Mouse (Mus musculus): ENCODE results near the gene Eif5b.
"Not testable (repeated sequence)": the region's sequence is repeated elsewhere in the genome, so short reads cannot be mapped to it uniquely, and the experiment has no call there.

Gene Eif5b

GRCm38 (mm10) chr1:37997867-37998266 lies at the start of gene Eif5b, which contains the start of gene Txndc9:
Eif5b (plus strand) TSS chr1:37998010.
Txndc9 (minus strand) TSS chr1:37997893.
- peak; percentile 93 for DNase-seq (ENCODE audit: low spot score)

- DNase-seq (ENCODE audit: low spot score): no peak
These were observed 48.9 kb upstream of the Eif5b start for GRCm38 (mm10) chr1:37948906-37949305.

- DNase-seq (ENCODE audit: low spot score): no peak
These were observed 43.0 kb upstream of the Eif5b start for GRCm38 (mm10) chr1:37954786-37955185.

GRCm38 (mm10) chr1:37955251-37955650 lies 42.6 kb upstream of the Eif5b start:
- DNase-seq (ENCODE audit: low spot score): no peak

GRCm38 (mm10) chr1:37956690-37957431 lies 40.9 kb upstream of the Eif5b start:
- no peak for DNase-seq (ENCODE audit: low spot score)

GRCm38 (mm10) chr1:37957659-37958058 lies 40.2 kb upstream of the Eif5b start, which contains the start of gene Lyg1:
Lyg1 (minus strand) TSS chr1:37957759.
- no peak for DNase-seq (ENCODE audit: low spot score)

GRCm38 (mm10) chr1:37958516-37958915 lies 39.3 kb upstream of the Eif5b start:
- DNase-seq (ENCODE audit: low spot score): no peak

- no peak for DNase-seq (ENCODE audit: low spot score)
These were observed 38.3 kb upstream of the Eif5b start for GRCm38 (mm10) chr1:37959486-37959885.

GRCm38 (mm10) chr1:37965571-37965970 lies 32.2 kb upstream of the Eif5b start:
- no peak for DNase-seq (ENCODE audit: low spot score)

GRCm38 (mm10) chr1:37968746-37969145 lies 29.1 kb upstream of the Eif5b start:
- DNase-seq (ENCODE audit: low spot score): no peak

GRCm38 (mm10) chr1:37971520-37971919 lies 26.3 kb upstream of the Eif5b start:
- no peak for DNase-seq (ENCODE audit: low spot score)

GRCm38 (mm10) chr1:37976666-37977065 lies 21.1 kb upstream of the Eif5b start:
- DNase-seq (ENCODE audit: low spot score): not testable (repeated sequence)

GRCm38 (mm10) chr1:37977303-37977702 lies 20.5 kb upstream of the Eif5b start:
- DNase-seq (ENCODE audit: low spot score): no peak

GRCm38 (mm10) chr1:37984326-37984725 lies 13.5 kb upstream of the Eif5b start:
- no peak for DNase-seq (ENCODE audit: low spot score)

- DNase-seq (ENCODE audit: low spot score): no peak
These were observed 12.0 kb upstream of the Eif5b start for GRCm38 (mm10) chr1:37985764-37986323.

GRCm38 (mm10) chr1:37987856-37988255 lies 10.0 kb upstream of the Eif5b start:
- DNase-seq (ENCODE audit: low spot score): no peak

GRCm38 (mm10) chr1:37996226-37996625 lies 1.6 kb upstream of the Eif5b start:
- no peak for DNase-seq (ENCODE audit: low spot score)

GRCm38 (mm10) chr1:37996877-37997484 lies 829 bp upstream of the Eif5b start:
- DNase-seq (ENCODE audit: low spot score): peak; percentile 98

GRCm38 (mm10) chr1:37998371-37999199 lies 775 bp downstream of the Eif5b start:
- DNase-seq (ENCODE audit: low spot score): no peak

GRCm38 (mm10) chr1:37999552-37999951 lies 1.7 kb downstream of the Eif5b start:
- no peak for DNase-seq (ENCODE audit: low spot score)

- DNase-seq (ENCODE audit: low spot score): no peak
These were observed 3.0 kb downstream of the Eif5b start for GRCm38 (mm10) chr1:38000844-38001243.

- DNase-seq (ENCODE audit: low spot score): no peak
These were observed 4.1 kb downstream of the Eif5b start for GRCm38 (mm10) chr1:38001956-38002355.
